Mouse (Mus musculus): ENCODE measurements around the gene Pde9a.
A peak's percentile ranks its signal among the peaks of the same experiment; 100 is the strongest.

Pde9a gene

DNA sequence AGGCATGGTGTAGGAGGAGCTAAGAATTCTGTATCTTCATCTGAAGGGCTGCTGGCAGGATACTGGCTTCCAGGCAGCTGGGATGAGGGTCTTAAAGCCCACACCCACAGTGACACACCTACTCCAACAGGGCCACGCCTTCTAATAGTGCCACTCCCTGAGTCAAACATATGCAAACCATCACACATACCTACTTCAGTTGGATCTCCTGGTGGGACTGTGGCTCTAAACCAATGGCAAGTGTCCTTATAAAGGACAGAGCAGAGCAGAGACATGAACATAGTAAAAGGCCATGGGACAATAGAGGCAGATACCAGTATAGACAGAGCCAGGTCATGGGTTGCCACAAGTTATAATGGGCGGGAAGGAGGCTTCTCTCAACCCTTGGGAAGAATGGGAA lies 76.5 kb downstream of the Pde9a start:
- no peak for DNase-seq (ENCODE audit: low spot score in 2 of 2)

DNA sequence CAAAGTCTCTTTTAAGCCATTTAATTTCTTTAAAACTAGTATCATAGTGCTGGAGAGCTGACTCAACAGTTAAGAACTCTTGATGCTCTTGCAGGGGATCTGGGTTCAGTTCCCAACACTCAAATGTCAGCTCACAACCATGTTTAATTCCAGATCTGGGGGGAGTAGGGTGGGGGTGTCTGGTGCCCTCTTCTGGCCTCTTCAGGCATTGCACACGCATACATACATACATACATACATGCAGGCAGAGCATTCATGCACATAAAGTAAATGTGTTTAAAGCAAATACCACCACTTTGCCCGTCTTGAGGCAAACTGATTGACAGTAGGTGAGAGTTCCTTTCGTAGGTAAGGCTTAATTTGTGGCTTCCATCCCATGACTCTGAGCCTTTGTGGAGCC lies 80.8 kb downstream of the Pde9a start:
- no peak for DNase-seq (ENCODE audit: low spot score in 2 of 2)

DNA sequence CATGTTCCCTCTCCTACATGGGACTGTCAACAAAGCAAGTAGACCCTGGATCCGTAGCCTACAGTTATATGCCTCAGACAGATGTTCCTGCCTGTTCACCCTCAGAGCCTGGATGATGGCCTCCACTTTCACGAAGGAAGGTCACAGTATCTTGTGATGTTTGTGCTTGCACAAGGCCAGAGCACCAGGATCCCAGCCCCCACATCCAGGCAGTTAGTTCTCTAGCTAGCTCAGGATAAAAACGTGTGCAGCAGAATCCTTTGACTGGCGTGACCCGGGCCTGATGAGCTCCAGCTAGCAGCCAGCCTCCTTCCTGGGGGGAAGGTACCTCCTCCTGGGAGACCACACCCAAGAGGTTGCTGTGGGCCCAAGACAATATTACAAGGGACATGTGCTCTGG lies 82.5 kb downstream of the Pde9a start:
- no peak for DNase-seq (ENCODE audit: low spot score in 2 of 2)

DNA sequence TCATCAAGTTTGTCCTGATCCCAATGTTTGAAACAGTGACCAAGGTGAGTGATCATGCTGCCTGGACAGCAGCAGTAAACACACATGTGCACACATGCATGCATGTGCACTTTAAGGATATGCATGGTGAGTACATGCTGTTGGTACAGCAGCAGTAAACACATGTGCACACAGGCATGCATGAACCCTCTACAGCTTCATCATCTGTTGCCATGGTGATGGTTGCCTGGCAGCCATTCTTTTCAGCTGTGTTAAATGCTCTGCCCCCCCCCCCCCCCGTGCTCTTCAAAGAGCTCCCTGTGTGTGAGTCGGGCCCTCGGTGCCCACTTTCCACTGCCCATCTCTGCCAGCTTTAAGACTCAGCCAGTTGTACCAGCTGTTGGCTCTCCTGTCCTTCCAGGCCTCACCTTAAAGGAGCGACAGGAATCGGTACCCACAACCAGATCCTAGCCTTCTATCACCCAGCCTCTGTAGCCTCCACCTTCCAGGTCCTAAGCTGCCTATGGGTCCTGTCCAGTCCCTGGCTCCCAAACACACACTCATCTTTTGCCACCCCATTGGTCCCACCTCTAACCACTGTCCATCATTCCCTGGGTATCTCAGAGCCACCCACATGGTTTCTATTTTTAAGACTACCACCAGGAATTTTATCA lies 84.9 kb downstream of the Pde9a start:
- DNase-seq (ENCODE audit: low spot score in 2 of 2) = no peak

DNA sequence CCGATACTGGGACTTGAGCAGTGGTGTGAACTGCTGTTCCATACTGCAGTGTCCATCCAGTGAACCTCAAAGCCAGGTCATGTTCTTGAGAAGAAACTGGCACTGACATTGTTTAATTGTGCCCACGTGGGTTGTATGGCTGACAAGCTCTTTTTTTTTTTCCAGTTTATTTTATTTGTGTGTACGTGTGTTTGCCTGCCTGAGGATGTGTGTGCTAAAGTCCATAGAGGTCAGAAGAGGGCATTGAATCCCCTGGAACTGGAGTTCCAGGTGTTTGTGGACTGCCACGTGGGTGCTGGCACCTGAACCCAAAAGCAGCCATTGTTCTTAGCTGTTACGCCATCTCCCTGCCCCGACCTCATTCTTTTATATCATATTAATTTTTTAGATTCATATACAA lies 88.4 kb downstream of the Pde9a start:
- DNase-seq (ENCODE audit: low spot score in 2 of 2) = no peak

DNA sequence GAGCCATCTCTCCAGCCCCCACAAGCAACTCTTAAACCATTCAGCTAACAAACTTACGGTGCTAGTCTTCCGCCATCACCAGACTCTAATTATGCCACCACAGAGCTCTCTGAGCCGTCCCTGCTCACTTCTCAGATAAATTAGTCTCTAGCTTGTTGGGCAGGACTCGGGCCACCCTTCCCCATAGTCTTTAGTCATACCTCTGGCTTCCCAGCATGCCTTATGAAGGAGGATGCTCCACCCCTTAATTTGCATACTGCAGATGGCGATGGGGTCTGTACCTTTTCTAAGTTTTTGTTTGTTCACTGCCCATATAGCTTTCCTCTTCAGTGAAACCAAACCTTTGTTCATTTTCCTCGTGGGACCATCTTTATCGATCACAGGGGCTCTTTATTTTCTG lies 92.6 kb downstream of the Pde9a start:
- DNase-seq (ENCODE audit: low spot score in 2 of 2) = no peak

DNA sequence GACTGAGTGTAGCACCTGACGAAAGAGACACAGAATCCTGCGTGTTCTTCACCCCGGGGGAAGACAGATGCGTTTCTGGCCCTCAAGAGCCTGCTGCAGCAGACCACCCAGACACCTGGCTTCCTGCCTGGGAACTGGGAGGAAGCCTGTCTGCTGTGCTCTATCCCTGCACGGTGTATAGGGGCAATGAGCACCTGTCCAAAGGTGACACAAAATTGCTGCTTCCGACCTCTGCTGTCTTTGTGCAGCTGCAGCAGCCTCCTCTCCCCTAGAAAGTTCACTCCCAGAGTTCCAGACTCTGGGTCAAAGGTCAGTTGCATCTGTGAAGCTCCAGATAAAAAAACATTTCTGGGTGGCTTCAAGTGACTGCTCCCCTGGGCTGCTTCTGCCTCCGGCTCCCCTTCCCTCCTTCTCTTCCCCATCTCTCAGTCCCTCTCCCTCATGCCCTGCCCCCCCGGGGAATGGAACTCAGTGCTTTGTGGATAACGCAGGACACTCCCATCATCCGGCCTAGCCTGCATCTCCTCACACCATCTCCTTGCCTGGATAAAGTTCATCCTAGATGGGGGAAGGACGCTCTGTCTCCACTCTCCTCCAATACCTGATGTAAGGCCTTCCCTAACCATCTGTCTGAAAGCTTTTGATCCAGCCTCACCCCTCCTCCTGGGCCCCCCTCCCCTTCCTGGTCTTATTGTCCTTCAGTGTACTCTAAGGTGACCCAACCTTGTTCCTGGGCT lies 93.3 kb downstream of the Pde9a start:
- DNase-seq (ENCODE audit: low spot score in 2 of 2) = no peak

DNA sequence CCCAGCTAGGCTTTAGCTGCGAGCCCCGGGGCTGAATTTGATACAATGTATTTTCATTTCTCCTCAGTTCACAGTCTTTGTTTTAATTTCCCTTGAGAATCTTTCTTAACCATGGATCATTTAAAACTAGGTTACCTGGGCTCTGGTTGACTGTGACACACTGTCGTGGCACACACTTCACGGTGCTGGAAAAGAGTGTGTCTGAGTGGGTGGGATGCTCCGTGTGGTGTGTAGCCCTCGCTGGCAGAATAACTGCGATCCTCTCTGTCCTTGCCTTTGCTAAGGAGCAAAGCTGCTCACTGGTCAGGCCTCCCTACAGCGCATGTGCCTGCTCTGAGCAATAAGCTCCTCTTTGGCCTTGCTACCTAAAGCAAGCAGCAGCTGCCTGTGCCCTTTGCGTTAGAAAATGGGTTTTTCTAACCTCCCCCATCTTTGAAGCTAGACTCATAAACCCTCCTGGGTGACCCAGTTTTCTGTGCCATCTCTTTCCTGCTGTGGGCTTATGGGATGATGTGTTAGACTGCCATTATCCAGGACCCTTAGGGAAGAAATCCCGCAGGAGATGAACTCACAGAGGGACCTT lies 100.7 kb downstream of the Pde9a start:
- no peak for DNase-seq (ENCODE audit: low spot score in 2 of 2)

DNA sequence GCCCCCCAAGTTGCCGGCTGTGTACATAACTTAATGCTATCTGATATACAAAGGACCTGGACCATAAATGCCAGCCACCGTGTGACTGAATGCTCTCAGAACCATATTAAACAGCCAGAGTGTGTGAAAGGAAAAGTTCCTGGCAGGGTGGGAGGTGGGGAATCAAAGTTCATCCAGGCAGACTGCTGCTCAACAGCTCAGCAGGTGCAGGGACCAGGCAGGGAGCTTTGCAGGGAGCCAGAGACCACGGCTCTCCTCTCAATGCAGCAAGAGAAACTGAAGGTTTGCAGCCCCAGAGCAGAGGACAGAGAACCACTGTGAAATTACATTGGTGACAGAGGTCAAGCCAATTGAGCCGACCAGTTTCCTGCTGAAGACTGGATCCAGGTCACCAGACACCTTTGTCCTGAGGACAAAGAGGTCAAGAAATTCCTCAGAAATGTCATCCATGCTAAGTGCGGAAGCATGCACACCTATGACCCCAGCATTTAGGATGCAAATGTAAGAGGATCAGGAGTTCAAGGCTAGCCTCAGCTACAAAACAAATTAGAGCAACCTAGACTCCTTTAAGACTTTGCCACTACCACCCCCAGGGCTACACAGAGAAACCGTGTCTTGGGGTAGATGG lies 101.5 kb downstream of the Pde9a start:
- no peak for DNase-seq (ENCODE audit: low spot score in 2 of 2)

DNA sequence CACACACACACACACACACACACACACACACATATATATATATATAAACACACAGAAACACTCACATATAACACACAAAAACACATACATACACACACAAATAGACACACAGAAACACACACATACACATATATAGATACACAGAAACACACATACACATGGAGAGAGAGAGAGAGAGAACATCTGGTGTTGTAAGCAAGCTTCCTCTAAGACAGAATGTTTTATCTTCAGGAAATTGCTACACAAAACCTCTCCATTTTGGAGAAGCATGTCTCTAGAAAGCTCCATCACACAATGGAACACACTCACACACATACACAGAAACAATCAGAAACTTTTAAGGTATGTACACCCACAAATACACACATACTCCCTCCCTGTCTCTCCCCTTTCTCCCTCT lies 105.3 kb downstream of the Pde9a start:
- no peak for DNase-seq (ENCODE audit: low spot score in 2 of 2)

DNA sequence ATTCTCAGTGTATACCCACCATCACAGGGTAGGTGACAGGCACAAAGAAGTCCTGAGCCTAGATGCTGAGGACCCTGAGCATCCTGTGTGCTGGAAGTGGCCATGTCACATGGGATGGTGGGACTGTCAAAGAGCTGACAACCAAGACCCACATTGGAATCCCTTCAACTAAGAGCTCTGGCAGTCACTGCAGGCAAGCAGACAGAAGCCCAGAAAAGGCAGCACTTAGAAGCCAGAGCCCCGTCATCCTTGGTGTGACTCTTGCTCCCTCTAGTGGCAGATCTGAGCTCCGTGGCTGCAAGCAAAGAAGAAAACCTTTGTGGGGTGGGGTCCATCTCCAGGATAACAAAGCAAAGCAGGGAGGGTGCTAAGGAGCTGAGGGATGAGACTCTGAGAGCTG lies 106.4 kb downstream of the Pde9a start:
- DNase-seq (ENCODE audit: low spot score in 2 of 2) = peak; percentile 82 to 86

DNA sequence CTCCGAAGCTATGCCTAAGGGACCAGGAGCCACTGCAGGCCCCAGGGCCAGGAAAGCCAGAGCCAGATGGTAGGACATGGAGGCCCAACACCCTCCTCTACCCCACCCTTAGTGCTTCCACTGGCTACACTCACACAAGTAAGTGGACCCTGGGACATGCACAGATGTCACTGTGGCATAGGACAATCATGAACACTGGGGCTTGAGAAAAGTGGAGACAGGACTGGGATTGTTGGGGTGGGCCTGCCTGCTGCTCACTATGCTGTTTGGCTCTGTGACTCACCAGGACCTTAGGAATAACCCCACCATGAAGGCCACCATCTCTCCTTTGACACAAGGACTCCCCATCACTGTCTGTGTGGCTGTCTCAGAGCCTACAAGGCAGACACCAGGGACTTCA lies 109.0 kb downstream of the Pde9a start:
- DNase-seq (ENCODE audit: low spot score in 2 of 2) = no peak

DNA sequence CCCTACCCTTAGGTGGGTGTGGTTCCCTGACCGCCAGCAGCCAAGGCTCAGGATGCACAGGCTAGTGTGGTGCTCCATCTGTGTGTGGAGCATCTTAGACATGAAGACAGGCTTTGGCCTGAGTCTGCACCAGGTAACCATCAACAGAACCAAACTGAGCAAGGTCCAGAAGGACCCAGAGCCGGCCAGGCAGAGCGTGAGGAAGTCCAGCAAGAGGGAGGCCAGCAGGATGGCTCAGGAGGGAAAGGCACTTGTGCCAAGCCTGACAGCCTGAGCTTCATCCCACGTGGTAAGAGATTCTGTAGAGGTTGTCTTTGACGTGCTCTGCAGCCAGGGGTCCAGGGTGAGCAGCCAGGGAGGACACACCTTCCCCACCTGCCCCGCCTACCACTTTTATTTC lies 111.7 kb downstream of the Pde9a start:
- no peak for DNase-seq (ENCODE audit: low spot score in 2 of 2)

DNA sequence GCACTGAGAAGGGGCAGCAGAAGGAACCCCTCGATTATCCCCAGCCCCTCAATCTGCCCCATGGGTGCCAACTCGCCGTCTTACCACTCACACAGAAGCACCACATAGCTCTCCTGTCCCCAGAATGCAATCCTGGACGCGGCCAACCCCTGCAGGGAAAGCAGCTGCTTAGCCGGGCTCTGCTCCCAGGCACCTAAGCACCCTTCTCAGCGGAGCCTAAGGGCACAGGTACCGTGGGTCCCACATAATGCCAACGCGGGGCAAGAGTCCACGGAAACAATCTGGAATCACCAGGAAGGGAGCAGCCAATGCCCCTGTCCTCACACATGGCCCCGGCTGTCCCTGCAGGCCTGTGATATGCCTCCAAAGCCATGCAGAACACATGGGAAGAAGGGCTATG lies 113.7 kb downstream of the Pde9a start:
- no peak for DNase-seq (ENCODE audit: low spot score in 2 of 2)

DNA sequence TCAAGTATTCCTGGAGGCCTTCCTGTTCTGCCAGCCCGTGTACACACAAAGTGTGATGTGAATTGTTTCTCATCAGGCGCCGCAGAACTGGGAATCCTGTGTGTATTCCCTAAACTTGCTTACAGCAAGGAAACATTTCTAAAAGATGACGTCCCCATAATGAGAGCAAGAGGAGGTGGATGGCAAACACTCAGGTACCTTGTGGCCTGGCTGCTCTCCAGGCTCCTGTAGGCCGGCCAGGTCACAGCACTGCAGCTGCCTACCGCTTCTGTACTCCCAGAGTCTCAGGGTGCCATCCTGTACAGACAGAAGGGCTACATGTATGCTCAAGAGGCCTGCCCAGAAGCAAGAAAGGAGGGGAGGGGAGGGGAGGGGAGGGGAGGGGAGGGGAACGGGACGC lies 114.4 kb downstream of the Pde9a start:
- DNase-seq (ENCODE audit: low spot score in 2 of 2) = no peak

DNA sequence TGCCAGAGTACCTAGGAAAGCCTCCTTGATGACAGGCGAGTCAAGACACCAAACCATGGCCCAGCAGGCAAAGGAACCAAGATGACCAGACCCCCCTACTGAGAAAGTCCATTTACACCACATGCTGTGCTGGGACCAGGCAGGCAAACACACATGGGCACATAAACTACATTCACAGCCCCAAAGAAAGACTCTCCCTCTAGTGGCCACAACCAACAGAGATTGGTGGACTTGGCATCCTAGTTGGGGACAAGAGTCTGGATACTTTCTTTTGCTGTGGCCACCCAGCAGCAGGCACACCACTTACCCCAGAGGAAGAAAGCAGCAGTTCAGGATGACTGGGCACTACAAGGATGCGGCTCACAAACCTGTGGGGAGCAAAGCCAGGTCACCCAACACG lies 114.9 kb downstream of the Pde9a start:
- DNase-seq (ENCODE audit: low spot score in 2 of 2) = no peak

DNA sequence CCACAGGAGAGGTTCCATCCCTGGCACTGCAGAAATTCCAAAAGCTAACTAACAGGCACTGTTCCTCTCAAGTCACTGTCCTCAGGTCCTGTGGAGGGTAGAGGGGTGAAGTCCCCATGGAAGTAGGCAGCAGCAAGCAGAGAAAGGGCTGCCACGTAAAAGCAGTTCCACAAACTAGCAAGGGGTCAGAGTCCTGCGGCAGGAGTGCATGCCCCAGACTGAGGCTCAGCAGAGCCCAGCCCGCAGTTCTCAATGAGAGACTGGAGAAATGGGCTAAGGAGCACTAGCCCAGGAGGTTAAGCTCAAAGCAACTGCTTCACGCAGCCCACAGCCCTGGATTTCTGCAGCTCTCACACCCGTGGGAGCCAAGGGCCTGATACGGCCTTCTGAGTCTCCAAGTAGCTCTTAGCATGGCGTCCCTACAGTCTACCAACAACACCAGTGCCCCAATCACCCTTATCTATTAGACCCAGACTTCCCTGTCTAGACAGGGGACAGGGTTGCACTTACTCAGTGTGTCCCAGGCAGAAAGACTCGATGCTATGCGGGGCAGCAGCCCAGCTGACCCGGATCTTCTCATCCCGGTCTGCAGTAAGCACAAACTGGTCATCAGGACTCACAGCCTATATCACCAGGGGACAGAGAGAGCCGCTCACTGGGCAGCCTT lies 116.4 kb downstream of the Pde9a start:
- DNase-seq (ENCODE audit: low spot score in 2 of 2) = no peak

DNA sequence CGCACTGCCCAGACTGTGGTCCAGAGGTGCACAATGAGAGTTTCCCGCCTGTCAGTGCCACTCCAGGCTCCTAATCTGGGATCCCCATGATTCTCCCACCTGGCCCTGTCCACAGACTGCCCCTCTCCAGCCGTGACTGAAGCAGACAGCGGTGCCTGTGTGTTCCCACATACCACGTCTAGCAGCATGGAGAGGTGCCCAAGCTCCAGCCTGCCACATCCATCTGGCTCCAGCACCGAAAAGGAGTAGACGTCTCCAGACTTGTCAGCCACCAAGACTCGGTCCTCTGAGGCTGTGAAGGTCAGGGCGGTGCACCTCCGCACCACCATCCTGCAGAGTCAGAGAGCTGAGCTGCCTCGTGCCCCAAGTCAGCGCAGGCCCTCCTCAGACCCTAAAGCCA lies 117.3 kb downstream of the Pde9a start:
- DNase-seq (ENCODE audit: low spot score in 2 of 2) = peak in 1 of 2 experiments; percentile 35

DNA sequence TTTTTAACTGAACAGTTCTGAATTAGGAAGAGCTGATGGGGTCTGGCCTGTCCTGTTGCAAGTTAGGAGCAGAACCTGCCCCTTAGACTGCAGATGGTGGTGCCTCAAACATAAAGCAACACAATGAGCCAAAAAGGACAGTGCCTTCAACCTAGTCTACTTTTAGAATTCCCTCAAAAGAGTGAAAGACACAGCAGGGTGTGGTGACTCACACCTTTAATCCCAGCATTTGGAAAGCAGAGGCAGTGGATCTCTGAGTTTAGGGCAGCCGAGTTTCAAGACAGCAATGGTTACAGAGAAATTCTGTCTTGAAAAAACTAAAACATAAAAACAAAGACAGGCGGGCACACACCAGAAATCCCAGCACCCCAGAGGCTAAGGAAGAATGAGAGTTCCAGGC lies 117.9 kb downstream of the Pde9a start:
- DNase-seq (ENCODE audit: low spot score in 2 of 2) = no peak

DNA sequence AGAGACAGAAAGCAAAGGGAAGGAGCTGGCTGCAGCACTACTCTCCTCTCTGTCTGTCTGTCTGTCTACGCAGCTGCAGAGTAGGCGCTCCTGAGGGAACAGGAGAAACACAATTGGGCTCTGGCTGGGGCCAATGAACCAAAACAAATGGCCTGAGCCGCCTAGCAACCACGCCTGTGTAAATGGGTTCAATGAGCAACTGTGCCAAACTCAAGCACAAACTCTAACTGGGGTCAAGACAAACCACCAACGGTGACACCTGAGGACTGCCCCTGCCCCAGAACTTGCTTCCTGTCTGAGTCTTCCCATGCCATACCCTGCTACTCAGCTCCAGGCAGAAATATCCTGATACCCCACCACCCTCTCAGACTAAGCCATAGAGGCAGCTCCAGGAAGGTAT lies 119.0 kb downstream of the Pde9a start:
- no peak for DNase-seq (ENCODE audit: low spot score in 2 of 2)

DNA sequence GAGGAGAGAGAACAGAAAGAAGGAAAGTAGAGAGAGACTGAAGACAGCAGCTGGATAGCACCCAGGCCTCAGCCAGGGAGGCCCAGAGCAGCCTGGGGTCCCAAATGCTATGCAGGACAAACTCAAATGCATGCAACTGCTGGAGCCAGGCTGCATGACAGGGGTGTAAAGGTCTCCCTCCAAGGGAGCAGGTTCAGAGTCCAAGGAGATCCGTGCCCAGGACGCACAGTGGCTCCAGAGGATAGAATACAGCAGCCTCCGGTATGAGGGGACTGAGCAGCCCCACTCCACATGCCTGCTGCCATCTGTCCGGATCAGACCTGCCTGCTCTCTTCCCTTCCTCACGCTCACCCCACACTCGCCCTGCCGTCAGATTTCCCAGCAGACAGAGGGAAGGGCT lies 120.3 kb downstream of the Pde9a start:
- no peak for DNase-seq (ENCODE audit: low spot score in 2 of 2)

DNA sequence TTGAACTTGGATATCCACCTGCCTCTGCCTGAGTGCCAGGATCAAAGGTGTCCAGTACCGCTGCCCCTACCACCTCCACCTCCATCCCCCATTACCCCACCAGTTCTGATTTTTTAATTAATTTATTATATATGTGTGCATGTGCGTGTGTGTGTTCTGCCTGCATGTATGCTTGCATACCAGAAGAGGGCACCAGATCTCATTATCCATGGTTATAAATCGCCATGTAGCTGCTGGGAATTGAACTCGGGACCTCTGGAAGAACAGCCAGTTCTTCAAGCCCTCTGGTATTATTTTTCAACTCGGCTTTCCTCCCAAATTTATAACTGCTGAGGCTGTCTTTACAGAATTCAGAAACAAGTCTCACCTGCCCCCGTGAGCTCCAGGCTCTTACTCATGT lies 124.9 kb downstream of the Pde9a start:
- DNase-seq (ENCODE audit: low spot score in 2 of 2) = no peak
